Mouse (Mus musculus) MEL (cell line): ENCODE data around the gene Zmynd11.

ENCODE experiments used
- BHLHE40 ChIP-seq: IDR thresholded peaks from 2 replicates; pipeline ENCODE4 v1.6.1; 2012; ENCODE audit warnings: low read depth, mild to moderate bottlenecking, inconsistent platforms, low read length, improper control_type of control experiment, borderline replicate concordance
- CHD2 ChIP-seq: IDR thresholded peaks from 2 replicates; pipeline ENCODE4 v1.6.1; 2011; ENCODE audit warnings: low read length, improper control_type of control experiment
- CTCF ChIP-seq, 3 experiments: IDR thresholded peaks in 2 of 3; conservative IDR thresholded peaks in 1 of 3; 2 replicates each; pipeline ENCODE4 v1.5.1; 2011 to 2012; ENCODE audit warnings: low read length in 3 of 3, low read depth in 2 of 3, mild to moderate bottlenecking in 2 of 3, improper control_type of control experiment in 1 of 3, inconsistent platforms in 1 of 3, mixed read lengths in 1 of 3, moderate library complexity in 1 of 3; ENCODE audit not compliant: control insufficient read depth in 1 of 3, insufficient read depth in 1 of 3, poor library complexity in 1 of 3, severe bottlenecking in 1 of 3
- E2F4 ChIP-seq: IDR thresholded peaks from 2 replicates; pipeline ENCODE4 v1.6.1; 2011; ENCODE audit warnings: low read depth, low read length, improper control_type of control experiment, borderline replicate concordance
- EP300 ChIP-seq, 2 experiments: IDR thresholded peaks; 2 replicates each; pipeline ENCODE4 v1.6.1; 2011; ENCODE audit warnings: improper control_type of control experiment in 2 of 2, low read length in 2 of 2, low read depth in 1 of 2, mild to moderate bottlenecking in 1 of 2
- GATA1 ChIP-seq: IDR thresholded peaks from 2 replicates; pipeline ENCODE4 v1.6.1; 2011; ENCODE audit warnings: low read depth, low read length, improper control_type of control experiment
- JUND ChIP-seq: IDR thresholded peaks from 2 replicates; pipeline ENCODE4 v1.6.1; 2011; ENCODE audit warnings: low read depth, mild to moderate bottlenecking, improper control_type of control experiment, low read length
- MAFK ChIP-seq: IDR thresholded peaks from 2 replicates; pipeline ENCODE4 v1.6.1; 2011; ENCODE audit warnings: low read depth, mild to moderate bottlenecking, low read length, improper control_type of control experiment, borderline replicate concordance
- MEF2A ChIP-seq: IDR thresholded peaks from 2 replicates; pipeline ENCODE4 v1.6.1; 2014; ENCODE audit warnings: low read depth, mild to moderate bottlenecking, inconsistent platforms, low read length, improper control_type of control experiment; ENCODE audit not compliant: poor library complexity, insufficient replicate concordance, severe bottlenecking; ENCODE audit errors: extremely low read depth
- MYC ChIP-seq: IDR thresholded peaks from 2 replicates; pipeline ENCODE4 v1.6.1; 2011; ENCODE audit warnings: low read depth, mild to moderate bottlenecking, low read length, improper control_type of control experiment, moderate library complexity
- RCOR1 ChIP-seq: IDR thresholded peaks from 2 replicates; pipeline ENCODE4 v1.6.1; 2012; ENCODE audit warnings: low read depth, mild to moderate bottlenecking, inconsistent platforms, low read length, improper control_type of control experiment
- SIN3A ChIP-seq: IDR thresholded peaks from 2 replicates; pipeline ENCODE4 v1.6.1; 2012; ENCODE audit warnings: low read length, improper control_type of control experiment, inconsistent platforms
- TCF12 ChIP-seq: IDR thresholded peaks from 2 replicates; pipeline ENCODE4 v1.6.1; 2014; ENCODE audit warnings: low read depth, mild to moderate bottlenecking, inconsistent platforms, low read length, improper control_type of control experiment, moderate library complexity
- ZNF384 ChIP-seq: IDR thresholded peaks from 2 replicates; pipeline ENCODE4 v1.6.1; 2012; ENCODE audit warnings: low read depth, mild to moderate bottlenecking, inconsistent platforms, low read length, improper control_type of control experiment

- TF ChIP-seq CTCF (IDR thresholded peaks at IDR 0.05 in 2 of 3, conservative IDR thresholded peaks at IDR 0.05 in 1 of 3; ENCODE audit: control insufficient read depth in 1 of 3, insufficient read depth in 1 of 3, low read depth in 2 of 3, low read length in 3 of 3, poor library complexity in 1 of 3, severe bottlenecking in 1 of 3) (no peak), GATA1 (no peak), CHD2 (no peak), RCOR1 (no peak), SIN3A (no peak), EP300 (IDR thresholded peaks at IDR 0.05; ENCODE audit: low read depth in 1 of 2, low read length in 2 of 2) (no peak), TCF12 (no peak), MEF2A (no peak), JUND (no peak), E2F4 (no peak), ZNF384 (no peak), MYC (no peak), BHLHE40 (no peak), MAFK (no peak)
These were observed 97.1 kb downstream of the Zmynd11 start for GRCm38 (mm10) chr13:9667954-9668496.
